Mouse (Mus musculus): Measurements from ENCODE around the gene Camta1.

Camta1 gene

DNA sequence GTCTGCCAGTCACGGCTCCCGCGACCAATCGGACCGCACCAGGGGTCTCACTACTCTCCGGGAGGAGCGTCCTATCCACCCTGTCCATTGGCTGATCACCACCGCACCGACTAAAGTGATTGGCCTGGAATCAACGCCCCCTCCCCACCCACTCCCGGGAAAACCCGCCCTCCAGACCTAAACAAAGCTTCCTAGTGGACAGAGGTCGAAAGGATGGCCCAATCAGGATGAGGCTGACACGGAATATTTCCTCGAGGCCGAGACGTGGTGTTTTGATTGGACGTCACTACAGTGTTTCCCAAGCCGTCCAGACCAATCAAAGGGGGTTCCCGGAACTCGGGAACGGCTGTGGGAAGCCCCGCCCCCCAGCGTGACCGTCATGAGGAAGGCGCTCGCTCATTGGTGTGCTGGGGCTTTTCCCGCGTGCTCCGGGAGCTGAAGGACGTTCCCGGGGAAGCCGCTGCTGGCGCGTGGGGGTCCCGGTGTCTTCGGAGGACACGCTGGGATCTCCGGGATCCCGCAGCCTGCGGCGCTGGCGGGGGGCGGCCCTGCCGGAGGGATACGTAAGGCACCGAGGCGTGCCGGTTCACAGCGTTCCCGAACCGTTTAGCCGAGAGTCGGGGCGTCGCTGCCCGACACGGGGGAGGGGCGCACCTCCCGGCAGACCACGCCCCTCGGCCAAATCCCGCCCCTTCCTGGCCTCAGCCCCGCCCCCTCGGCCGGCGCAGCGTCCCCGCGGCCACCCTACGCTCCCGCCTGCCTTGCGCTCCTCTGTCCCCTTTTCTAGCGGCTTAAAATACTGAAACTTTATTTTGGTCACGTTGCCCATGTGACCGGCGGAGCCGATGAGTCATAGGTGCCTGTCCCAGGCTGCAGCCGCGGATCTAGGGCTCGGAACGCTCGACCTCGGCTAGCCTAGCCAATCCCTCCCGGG, at the start of gene Camta1:
Gene Camta1 (minus strand): TSS at position 71 of the 934 bp plus-strand sequence.
- peak; percentile 99 for DNase-seq

- DNase-seq: no peak
Measured at GRCm38 (mm10) chr4:151908809-151909208, 47.1 kb upstream of the Camta1 start.

- no peak for DNase-seq
Measured at GRCm38 (mm10) chr4:151907577-151908343, 46.1 kb upstream of the Camta1 start.

DNA sequence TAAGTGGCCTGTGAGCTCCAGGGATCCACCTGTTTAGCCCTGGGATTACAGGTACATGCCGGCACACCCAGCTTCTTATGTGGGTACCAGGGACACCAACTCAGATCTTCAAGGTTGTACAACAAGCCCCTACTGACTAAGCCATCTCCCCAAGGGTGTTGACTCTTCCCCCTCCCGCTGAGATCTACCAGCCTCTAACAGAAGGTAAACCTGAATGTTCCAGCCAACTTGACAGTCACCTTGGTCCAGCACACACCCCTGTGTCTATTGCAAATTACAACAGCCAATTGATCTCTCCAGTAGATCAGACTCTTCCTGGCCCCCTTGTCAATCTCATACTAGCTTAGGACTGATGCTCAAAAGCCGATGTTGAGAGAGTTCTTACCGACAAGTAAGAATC, 43.9 kb upstream of the Camta1 start:
- no peak for DNase-seq

DNA sequence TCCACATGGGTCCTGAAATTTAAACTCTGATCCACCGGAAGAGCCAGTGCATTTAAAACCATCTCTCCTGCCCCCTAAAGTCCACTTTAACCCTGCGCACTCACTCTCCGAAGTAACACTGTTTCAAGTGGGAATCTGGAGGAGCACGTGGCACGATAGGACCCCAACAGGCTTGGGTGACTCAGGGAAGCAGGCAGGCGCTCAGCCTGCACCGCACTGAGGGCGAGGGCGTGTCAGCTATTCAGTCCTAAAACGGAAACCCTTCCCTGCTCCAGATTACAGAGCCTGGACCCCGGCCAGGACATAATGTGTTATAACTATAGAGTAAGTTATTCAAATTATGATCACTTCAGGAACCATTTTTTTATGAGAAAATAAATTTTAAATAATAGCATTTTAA, 42.4 kb upstream of the Camta1 start:
- no peak for DNase-seq

DNA sequence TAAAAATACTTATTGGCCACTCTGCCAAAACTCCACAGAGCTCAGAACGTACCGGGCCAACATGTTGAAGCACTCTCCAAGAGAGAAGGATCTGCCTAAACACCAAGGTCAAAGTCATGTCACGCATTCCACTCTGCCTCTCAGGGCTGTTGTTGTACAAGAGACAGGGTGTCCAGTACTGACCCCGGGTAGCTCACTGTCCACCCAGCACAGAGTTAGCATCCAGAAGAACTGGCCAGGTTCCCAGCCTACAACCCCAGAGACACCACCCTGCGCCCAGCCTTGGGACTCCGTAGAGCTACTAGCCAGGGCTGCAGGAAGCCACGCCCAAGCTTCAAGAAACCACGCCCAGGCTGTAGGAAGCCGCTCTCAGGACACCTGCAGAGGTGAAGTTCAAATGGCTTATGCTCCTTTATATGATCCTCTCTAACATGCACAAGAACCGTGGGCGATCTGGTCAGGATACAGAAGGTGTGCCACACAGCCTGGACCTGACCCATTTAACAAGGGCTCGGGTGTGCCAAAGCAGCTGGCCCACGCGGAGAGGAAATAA, 41.1 kb upstream of the Camta1 start:
- peak; percentile 27 for DNase-seq

DNA sequence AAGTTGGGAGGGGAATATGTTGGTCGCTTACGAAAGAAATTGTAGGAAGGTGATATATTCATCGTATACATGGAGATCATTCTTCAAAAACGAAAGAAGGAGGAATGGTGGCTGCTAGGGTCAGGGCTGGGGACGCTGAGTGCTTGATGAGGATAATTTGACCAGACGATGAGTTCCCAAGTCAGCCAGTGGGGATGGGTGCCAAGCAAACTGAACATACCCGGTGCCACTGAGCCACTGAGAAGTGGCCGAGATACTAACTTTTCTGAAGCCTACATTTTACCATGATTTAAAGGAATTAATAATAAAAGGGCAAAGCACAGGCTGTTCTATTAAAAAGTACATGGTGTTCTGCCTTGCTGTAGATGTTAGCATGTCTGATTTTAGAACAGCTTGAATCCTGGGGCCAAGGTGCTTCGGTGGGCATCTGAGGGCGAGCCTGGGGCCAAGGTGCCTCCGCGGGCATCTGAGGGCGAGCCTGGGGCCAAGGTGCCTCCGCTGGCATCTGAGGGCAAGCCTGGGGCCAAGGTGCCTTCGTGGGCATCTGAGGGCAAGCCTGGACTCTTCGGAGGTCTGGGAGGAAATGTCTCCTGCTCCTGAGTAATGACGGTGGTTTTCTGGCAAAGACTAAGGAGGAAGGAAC, 40.5 kb upstream of the Camta1 start:
- no peak for DNase-seq

DNA sequence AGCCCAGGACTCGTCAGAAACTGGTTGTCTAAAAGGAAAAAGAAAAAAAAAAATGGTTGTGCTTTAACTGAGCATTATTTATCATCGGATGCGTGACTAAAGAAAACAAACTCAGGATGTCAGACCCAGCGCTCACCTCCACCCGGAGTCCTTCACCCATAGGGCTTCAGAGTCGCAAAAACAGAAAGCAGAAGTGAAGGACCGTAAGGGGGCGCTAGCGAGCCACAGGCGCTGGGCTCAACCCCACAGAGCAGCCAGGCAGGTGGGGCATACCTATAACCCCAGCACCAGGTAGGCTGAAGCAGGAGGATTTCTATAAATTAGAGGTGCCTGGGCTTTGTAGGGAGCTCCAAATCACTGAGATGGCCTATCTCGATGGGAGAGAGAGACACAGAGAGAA, 39.7 kb upstream of the Camta1 start:
- peak; percentile 41 for DNase-seq

DNA sequence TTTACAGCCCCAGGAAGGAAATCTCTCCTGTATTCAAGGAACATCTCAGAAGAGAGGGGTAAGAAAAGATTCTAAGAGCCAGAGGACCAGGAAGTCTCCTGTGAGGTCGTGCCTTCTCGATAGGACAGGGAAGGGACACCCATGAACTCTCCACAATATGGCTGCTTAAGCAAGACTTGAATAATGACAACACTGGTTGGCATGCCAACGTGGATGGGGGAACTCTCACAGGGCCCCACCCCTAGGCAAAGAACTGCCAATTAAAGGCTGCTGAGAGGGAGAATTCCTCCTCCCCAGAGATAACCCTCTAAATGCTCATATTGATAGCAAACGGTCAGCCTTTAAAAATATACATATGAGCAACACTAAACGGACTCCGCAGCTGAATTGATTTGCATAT, 39.1 kb upstream of the Camta1 start:
- no peak for DNase-seq

GRCm38 (mm10) chr4:151899707-151900384, 38.2 kb upstream of the Camta1 start:
- DNase-seq: peak; percentile 28

- no peak for DNase-seq
Measured at GRCm38 (mm10) chr4:151898600-151899245, 37.0 kb upstream of the Camta1 start.

DNA sequence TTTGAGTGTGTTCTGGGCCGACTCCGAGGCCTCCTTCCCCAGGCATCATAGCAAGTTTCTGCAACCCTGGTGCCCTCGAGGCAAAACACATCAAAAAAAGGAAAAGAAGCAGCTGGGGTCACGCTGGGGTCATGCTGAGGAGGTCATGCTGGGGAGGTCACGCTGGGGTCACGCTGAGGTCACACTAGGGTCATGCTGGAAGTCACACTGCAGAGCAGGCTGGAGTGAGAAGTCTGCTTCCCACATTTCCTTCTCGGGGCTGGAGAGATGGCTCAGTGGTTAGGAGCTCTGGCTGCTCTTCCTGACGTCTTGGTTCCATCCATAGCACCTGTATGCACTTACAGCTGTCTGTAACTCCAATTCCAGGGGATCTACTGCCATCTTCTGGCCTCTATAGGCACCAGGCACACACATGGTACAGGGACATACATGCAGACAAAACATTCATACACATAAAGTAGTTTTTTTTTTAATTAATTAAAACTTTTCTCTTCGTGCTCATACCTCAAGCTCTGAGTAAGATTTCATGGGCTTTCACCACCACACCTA, 35.5 kb upstream of the Camta1 start:
- no peak for DNase-seq

DNA sequence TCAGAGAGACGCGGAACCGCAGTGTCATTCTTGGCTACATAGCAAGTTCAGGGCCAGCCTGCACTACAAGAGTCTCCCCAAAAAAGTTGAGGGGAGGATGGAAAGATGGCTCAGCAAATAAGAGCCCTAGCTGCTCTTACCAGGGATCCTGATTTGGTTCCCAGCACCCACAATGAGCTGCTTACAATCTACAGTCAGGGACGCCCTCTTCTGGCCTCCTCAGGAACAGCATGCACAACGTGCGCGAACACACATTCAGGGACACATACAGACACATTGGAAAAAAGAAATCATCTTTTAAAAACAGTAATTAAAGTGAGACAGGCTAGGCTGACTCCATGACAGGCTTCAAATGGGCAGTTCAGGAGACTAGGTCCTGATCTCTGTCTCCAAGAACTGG, 33.9 kb upstream of the Camta1 start:
- no peak for DNase-seq

DNA sequence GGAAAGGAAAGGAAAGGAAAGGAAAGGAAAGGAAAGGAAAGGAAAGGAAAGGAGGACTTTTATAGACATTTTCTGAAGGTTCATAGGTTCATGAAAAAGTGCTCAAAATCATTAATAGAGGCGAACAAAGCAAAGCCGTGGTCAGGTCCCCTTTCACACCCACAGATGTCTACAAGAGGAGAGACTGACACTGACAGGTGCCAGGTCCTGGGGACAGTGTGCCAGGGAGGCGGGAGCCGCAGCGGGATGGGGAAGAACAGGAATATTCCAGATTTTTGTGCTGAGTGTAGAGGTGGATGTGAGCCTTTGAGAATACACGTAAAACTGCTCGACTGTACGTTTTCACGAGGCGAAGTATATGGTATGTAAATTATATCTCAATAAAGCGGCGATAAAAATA, 33.2 kb upstream of the Camta1 start:
- no peak for DNase-seq

DNA sequence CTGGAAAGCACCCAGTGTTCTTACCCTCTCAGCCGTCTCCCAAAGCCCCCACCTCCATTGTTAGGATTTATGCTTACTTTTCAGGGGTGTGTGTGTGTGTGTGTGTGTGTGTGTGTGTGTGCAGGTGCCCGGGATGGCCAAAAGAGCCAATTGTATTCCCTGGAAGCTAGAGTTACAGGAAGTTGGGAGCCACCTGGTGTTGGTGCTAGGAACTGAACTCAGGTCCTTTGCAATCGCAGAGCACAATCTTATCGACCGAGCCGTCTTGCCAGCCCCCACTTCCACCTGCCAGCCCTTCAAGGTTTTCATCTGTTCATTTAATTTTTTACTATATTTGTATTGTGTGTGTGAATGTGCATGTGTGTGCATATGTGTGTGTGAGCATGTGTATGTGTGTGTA, 31.6 kb upstream of the Camta1 start:
- DNase-seq: no peak

DNA sequence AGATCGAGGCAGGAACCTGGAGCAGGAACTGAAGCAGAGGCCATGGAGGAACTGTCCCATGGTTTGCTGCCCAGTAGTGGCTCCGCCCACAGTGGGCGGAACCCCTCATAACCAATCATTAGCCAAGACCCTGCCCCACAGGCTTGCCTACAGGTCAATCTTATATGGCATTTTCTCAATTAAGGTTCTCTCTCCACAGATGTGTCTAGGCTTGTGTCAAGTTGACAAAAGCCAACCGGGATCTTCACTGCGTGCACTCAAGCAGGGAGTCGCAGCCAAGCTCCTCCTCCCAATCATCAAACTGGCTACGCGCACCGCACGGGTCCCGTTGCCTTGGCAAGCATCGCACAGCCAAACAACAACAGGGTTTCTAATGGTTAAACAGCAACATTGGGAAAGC, 19.9 kb upstream of the Camta1 start:
- no peak for DNase-seq

GRCm38 (mm10) chr4:151880044-151880690, 18.5 kb upstream of the Camta1 start:
- DNase-seq: no peak

- DNase-seq: no peak
Measured at GRCm38 (mm10) chr4:151876400-151876799, 14.7 kb upstream of the Camta1 start.

DNA sequence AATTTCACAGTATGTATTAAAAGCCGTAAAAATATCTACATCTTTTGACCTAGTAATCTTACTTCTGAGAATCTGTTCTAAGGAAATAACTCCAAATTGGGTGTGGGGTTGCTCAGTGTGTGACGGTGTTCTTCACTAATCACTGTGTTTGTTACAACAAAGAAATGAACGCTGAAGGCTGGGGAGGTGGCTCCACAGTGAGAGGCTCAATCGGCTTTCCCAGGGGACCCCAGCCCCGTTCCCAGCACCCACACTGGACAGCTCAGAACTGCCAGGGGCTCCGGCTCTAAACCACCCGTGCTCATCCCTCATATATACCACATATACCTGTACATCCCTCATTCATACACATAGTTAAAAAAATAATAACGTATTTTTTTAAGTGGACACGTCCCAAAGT, 1.8 kb upstream of the Camta1 start:
- peak; percentile 13 for DNase-seq

GRCm38 (mm10) chr4:151861471-151861805, 238 bp downstream of the Camta1 start:
- peak; percentile 98 for DNase-seq

All from thymus, postnatal 4 days (tissue).